Mouse (Mus musculus) intestine, embryonic 16.5 days (tissue): ENCODE measurements around the gene Lrrc3c. TPM values are rescaled to one million over a fixed set of nuclear protein-coding genes. Genes with fewer than 3 reads are reported as not detected.

Experiments used
- ATAC-seq: fragments of 200-750 bp; cut with Nextera tagmentation; 2 replicates; pipeline ENCODE4 v1.8.0; 2017; ENCODE audit warnings: moderate TSS enrichment, moderate library complexity
- H3K27ac ChIP-seq: fragments of 300-500 bp; sonication (generic); 2 replicates; pipeline ENCODE4 v1.5.1; 2014; ENCODE audit warnings: mild to moderate bottlenecking, low read length
- H3K27me3 ChIP-seq: fragments of 300-500 bp; sonication (generic); replicated peaks from 2 replicates; pipeline ENCODE4 v1.6.1; 2014; ENCODE audit warnings: low read length, control low read depth, mixed read lengths; ENCODE audit not compliant: control insufficient read depth, insufficient read depth
- H3K36me3 ChIP-seq: fragments of 300-500 bp; sonication (generic); 2 replicates; pipeline ENCODE4 v1.6.1; 2014; ENCODE audit warnings: low read length, control low read depth; ENCODE audit not compliant: control insufficient read depth, insufficient read depth
- H3K4me1 ChIP-seq: fragments of 300-500 bp; sonication (generic); 2 replicates; pipeline ENCODE4 v1.6.1; 2014; ENCODE audit warnings: low read length, control low read depth, mixed read lengths; ENCODE audit not compliant: control insufficient read depth, insufficient read depth
- H3K4me2 ChIP-seq: fragments of 300-500 bp; sonication (generic); 2 replicates; pipeline ENCODE4 v1.6.1; 2014; ENCODE audit warnings: low read depth, low read length, control low read depth
- H3K4me3 ChIP-seq: fragments of 300-500 bp; sonication (generic); 2 replicates; pipeline ENCODE4 v1.5.1; 2014; ENCODE audit warnings: mild to moderate bottlenecking, low read length
- H3K9ac ChIP-seq: fragments of 300-500 bp; sonication (generic); 2 replicates; pipeline ENCODE4 v1.6.1; 2014; ENCODE audit warnings: low read depth, low read length
- H3K9me3 ChIP-seq: fragments of 300-500 bp; sonication (generic); 2 replicates; pipeline ENCODE4 v1.6.1; 2016; ENCODE audit warnings: low read length, control low read depth; ENCODE audit not compliant: control insufficient read depth
- whole genome bisulfite sequencing: fragments of 180-500 bp; shearing (Covaris S2); extraction: QIAGEN DNeasy Blood & Tissue Kit; methylation state at CpG from one replicate; pipeline ENCODE4 v1.1.7; 2014; 5-methylcytosine and 5-hydroxymethylcytosine counted together
- polyA plus RNA-seq: library from polyadenylated mRNA; unstranded; fragments of >200 nt; fragmentation: Nextera tagmentation; extraction: Ambion mirVana; gene quantifications from 2 replicates; pipeline ENCODE4 v1.2.1, GENCODE M21; 2015

Lrrc3c gene
- polyA plus RNA-seq, 1 experiment from 2014 or later: not detected

DNA sequence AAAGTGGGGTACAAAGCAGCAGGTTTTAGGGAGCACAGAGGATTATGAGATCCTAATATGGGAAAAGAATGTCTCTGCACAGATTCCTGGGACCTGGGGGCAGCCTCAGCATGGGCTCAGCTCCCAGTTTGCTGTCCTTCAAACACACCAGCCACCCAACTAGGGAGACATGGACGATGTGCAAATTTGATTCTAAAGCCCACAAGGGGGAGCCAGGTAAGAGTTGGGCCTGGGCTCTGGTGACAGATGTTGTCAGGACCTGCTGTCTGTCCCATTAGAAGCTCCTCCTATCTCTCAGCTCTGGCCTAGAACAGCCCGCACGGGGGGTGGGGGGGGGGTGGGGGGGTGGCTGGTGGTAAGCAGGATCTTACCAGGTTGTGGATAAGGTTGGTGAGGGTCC, 14.5 kb upstream of the Lrrc3c start:
- Histone ChIP-seq H3K9ac (no peak overlapping the region), H3K27ac (peak overlapping the region; percentile 72), H3K4me1 (peaks cover 53% of the 10 kb centered on the region), H3K36me3 (no peaks in the 10 kb centered on the region; the same call in 1 of the 2 replicates), H3K27me3 (no peaks in the 10 kb centered on the region), H3K9me3 (no peaks in the 10 kb centered on the region), H3K4me2 (no peak overlapping the region), H3K4me3 (no peak overlapping the region)
- WGBS: 35% methylated on average over 3 of the region's 3 CpGs
- ATAC-seq: no peak

DNA sequence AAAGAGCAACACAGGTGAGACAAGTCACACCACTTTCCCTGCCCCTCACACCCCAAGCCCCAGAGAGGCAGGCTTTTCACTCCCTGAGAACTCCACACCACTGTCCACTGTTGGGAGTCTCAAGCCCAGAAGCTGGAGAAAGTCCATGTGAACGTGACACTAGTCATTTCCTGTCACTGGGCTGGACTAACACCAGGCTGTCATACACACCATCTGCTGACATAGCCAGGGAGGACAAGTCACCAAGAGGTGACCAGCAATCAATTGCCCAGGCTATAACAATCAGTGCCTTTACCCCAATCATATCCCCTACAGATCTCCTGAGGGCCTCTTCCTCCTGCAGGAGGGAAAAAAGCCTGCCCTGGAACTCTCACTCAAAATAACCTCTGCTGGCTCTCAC, 13.9 kb upstream of the Lrrc3c start:
- H3K9me3 ChIP-seq: no peaks in the 10 kb centered on the region
- H3K27ac ChIP-seq: no peak overlapping the region
- H3K4me2 ChIP-seq: no peak overlapping the region
- no peak for ATAC-seq
- no peak overlapping the region for H3K9ac ChIP-seq
- WGBS: 53% methylated on average over 1 of the region's 1 CpGs
- peaks cover 54% of the 10 kb centered on the region for H3K4me1 ChIP-seq
- H3K27me3 ChIP-seq: no peaks in the 10 kb centered on the region
- H3K4me3 ChIP-seq: no peak overlapping the region
- no peaks in the 10 kb centered on the region; the same call in 1 of the 2 replicates for H3K36me3 ChIP-seq

DNA sequence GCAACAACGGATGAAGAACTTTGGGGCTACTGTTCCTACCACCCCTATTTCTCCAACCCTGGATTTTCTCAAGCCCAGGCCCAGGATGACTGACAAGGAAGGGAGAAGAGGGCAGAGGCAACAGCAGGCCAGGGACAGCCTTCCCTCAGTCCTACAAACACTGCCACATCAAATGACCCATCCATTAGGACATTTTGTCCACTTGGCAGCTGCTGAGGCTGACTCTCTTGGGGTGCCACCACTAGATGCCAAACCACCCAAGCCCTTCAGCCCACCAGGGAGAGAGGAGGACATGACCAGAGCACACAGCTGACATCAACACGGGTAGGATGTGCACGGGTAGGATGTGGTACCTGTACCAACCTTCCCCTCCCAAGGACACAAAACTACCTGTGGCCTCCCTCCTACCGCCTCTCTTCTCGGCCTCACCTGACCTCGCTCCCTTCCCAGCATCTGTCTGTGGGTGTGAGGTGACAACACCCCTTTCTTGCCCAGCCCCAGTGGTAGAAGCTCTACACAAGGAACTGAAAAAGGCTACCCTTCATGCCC, 13.4 kb upstream of the Lrrc3c start:
- Histone ChIP-seq H3K36me3 (no peaks in the 10 kb centered on the region; the same call in 1 of the 2 replicates), H3K4me1 (peaks cover 54% of the 10 kb centered on the region), H3K4me2 (0 out of 2 replicates have a peak overlapping the region, but pooled peaks have one; percentile 84), H3K9ac (0 out of 2 replicates have a peak overlapping the region, but pooled peaks have one; percentile 94), H3K27ac (no peak overlapping the region), H3K27me3 (no peaks in the 10 kb centered on the region), H3K9me3 (no peaks in the 10 kb centered on the region), H3K4me3 (no peak overlapping the region)
- 82% methylated on average over 6 of the region's 6 CpGs for WGBS
- no peak for ATAC-seq

DNA sequence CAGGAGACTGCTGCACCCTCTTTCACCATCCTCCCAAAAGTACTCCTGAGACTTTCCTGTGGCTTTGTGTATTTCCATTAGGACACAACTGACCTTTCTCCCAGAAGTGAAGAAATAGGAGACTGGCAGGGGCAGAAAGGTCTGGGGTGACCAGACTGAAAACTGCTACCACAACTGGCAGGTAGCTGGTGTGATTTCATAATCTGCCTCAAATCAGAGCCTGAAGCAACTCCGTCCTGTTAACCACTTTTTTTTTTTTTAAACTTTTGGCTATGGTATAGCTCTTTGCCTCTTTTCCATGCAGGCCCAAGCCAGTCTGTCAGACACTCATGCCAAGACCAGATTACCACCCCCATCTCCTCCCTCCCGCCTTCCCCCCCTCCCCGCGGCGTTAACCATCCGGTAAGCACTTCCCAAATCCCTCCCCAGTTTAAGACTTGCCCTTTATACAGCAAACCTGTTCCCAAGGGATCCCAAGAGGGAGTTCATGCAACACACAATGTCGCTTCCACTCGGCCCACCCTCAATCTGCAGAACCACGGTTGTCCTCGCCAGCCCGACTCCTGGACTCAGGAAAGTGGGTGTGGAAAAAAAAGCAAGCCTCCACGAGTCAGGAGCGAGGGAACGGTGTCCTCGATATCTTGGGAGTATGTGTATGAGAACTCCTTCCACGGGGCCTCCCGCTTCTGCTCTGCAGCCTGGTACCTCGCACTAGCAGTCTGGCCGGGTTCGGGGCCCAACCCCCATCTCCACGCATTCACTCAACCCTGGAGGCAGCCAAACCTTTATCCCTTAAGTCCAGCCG, 11.8 kb upstream of the Lrrc3c start:
- peak; percentile 9 for ATAC-seq
- WGBS: 2% methylated on average over 22 of the region's 22 CpGs
- Histone ChIP-seq H3K27ac (peak overlapping the region; percentile 91), H3K4me2 (peak overlapping the region; percentile 84), H3K36me3 (no peaks in the 10 kb centered on the region; the same call in 1 of the 2 replicates), H3K27me3 (no peaks in the 10 kb centered on the region), H3K4me3 (peak overlapping the region; percentile 96), H3K4me1 (peaks cover 44% of the 10 kb centered on the region), H3K9me3 (no peaks in the 10 kb centered on the region), H3K9ac (peak overlapping the region; percentile 94)

DNA sequence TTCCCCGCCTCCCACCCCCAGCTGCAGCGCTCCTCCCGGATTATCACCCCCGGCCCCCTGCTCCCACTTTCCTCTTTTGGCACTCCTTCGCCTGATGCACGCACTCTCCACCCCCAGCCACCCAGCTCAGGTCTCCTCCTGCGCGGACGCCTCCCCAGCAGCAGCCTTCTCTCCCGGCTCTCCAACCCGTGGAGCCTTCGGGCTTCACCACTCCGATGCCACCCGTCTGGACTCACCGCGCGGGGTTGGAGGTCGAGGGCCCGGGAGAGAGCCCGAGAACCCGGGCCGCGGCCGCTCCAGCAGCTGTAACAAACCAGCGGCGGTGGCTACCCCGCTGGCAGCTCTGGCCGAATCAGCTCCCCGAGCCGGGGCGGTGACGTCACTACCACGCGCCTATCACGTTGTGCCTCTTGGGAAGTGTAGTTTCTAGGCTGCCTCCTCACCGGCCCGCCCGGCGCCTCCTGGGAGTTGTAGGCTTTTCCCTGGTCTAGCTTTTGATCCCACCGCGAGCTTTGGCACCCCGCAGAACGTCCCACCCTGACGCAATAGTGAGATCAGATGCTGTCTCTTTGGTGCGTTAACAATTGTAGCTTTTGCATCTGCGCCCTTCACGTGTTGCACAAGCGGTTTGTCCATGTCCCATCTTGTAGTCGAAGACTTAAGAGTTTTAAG, 11.1 kb upstream of the Lrrc3c start, which contains the start of gene Ormdl3:
Gene Ormdl3 (minus strand): TSS at position 477 of the 672 bp plus-strand sequence.
- WGBS: under 1% methylated on average over 48 of the region's 49 CpGs
- no peaks in the 10 kb centered on the region for H3K9me3 ChIP-seq
- peak within 1 kb of the TSS; percentile 91 for H3K27ac ChIP-seq
- H3K4me3 ChIP-seq: peak within 1 kb of the TSS; percentile 96
- H3K36me3 ChIP-seq: no peaks in the 10 kb centered on the region; the same call in 1 of the 2 replicates
- H3K4me1 ChIP-seq: peaks cover 43% of the 10 kb centered on the region
- peak; percentile 83 for ATAC-seq
- no peaks in the 10 kb centered on the region for H3K27me3 ChIP-seq
- peak within 1 kb of the TSS; percentile 85 for H3K4me2 ChIP-seq
- peak within 1 kb of the TSS; percentile 94 for H3K9ac ChIP-seq

DNA sequence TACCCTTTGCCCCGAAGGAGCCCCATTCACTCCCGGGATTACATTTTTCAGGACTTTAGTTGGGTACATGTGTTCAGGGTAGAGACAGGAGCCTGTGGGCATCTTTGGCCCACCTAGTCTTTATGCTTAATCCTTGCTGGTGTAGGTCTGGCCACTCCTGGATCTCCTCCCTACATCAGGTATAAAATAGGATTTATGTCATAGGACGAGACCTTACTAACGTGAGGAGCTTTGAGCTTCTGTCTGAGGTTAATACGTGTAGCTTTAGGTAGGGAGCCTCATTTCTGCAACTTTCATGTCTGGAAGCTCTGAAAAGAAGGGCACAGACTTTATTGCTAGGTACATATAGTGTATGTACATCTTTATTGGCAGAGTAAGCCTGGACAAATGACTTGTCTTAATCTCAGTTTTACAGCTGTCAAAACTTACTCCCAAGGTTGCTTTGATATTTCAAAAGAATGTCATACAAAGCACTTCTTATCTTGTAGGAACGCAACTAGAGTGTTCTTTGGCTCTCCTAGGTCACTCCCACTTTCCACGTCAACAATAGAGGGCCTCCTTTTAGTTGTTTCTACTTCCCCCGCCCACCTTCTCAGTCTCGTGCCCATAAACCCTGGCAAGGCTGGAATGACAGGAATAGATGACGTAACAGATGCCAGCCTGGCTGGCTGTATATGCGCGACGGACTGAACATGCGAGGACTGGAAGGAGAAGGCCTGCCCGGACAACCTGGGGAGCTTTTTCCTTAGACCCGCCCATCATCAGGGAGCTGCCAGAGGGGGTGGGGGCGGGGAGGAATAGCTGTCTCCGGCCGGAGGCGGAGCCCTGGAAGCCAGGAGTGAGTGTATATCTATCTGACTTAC, 10.2 kb upstream of the Lrrc3c start:
- ATAC-seq: peak; percentile 78
- Histone ChIP-seq H3K9ac (peak overlapping the region; percentile 94), H3K9me3 (no peaks in the 10 kb centered on the region), H3K27me3 (no peaks in the 10 kb centered on the region), H3K36me3 (no peaks in the 10 kb centered on the region; the same call in 1 of the 2 replicates), H3K4me3 (peak overlapping the region; percentile 96), H3K4me2 (peak overlapping the region; percentile 85), H3K27ac (peak overlapping the region; percentile 91), H3K4me1 (peaks cover 39% of the 10 kb centered on the region)
- 5% methylated on average over 20 of the region's 20 CpGs for WGBS

DNA sequence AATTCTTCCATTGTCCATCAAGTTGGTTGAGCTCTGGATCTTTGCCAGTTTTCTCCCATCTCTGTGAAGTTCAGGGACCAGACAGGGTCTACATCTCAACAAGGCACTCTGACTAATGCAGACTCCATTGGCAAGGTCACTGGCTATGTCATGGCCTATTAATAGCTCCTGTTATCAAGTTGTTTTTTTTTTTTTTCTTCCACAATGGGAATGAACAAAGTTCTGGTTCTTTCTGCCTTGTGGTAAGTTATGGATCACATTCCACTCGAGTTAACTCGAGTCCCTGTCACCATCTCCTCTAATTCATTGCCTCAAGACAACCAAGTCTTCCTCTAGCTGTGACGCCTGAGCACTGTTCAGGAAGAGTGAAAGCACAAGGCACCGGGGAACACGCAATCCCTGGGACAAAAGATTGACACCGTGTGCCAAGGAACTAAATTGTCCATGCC, 9.2 kb upstream of the Lrrc3c start:
- Histone ChIP-seq H3K4me3 (no peak overlapping the region), H3K9ac (no peak overlapping the region), H3K9me3 (no peaks in the 10 kb centered on the region), H3K4me1 (peaks cover 33% of the 10 kb centered on the region), H3K27me3 (no peaks in the 10 kb centered on the region), H3K4me2 (peak overlapping the region; percentile 85), H3K27ac (peak overlapping the region; percentile 91; the same call in 1 of the 2 replicates), H3K36me3 (no peaks in the 10 kb centered on the region)
- 58% methylated on average over 6 of the region's 6 CpGs for WGBS
- ATAC-seq: no peak

DNA sequence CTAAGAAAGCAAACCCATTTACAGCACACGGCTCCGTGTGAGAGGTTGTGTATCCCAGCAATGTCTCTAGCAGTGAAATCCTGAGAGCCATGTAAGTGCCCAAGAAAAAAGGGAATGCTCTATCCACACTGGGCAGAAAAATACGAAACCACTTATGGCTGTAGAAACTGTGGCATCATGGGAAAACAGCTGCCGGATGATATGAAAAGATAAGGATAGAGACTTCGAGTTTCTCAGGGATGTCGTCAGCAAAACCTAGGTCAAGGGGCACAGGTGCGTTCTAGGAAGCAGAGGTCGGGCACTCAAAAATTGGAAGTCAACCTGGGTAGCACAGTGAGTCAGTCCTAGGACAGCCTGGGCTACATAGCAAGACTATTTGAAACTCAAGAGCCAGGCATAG, 8.8 kb upstream of the Lrrc3c start:
- Histone ChIP-seq H3K4me1 (peaks cover 30% of the 10 kb centered on the region), H3K9ac (no peak overlapping the region), H3K9me3 (no peaks in the 10 kb centered on the region), H3K36me3 (no peaks in the 10 kb centered on the region), H3K27me3 (no peaks in the 10 kb centered on the region), H3K4me2 (no peak overlapping the region), H3K27ac (peak overlapping the region; percentile 91; the same call in 1 of the 2 replicates), H3K4me3 (no peak overlapping the region)
- 79% methylated on average over 8 of the region's 8 CpGs for WGBS
- no peak for ATAC-seq
